Mouse (Mus musculus) lung, embryonic 15.5 days (tissue): ENCODE measurements around the gene Mrpl51. TPM values are rescaled to one million over a fixed set of nuclear protein-coding genes. Genes with fewer than 3 reads are reported as not detected.

ENCODE experiments used
- ATAC-seq: fragments of 200-750 bp; cut with Nextera tagmentation; 2 replicates; pipeline ENCODE4 v1.8.0; 2017; ENCODE audit warnings: moderate number of reproducible peaks, borderline replicate concordance; ENCODE audit not compliant: low FRiP score, low TSS enrichment; ENCODE audit errors: extremely low read depth
- H3K27ac ChIP-seq: fragments of 300-500 bp; sonication (generic); 2 replicates; pipeline ENCODE4 v1.5.1; 2015; ENCODE audit warnings: moderate library complexity, mild to moderate bottlenecking, inconsistent platforms
- H3K27me3 ChIP-seq: fragments of 300-500 bp; sonication (generic); 2 replicates; pipeline ENCODE4 v1.6.1; 2015; ENCODE audit warnings: inconsistent platforms
- H3K36me3 ChIP-seq: fragments of 300-500 bp; sonication (generic); 2 replicates; pipeline ENCODE4 v1.6.1; 2015; ENCODE audit warnings: inconsistent platforms
- H3K4me1 ChIP-seq: fragments of 300-500 bp; sonication (generic); 2 replicates; pipeline ENCODE4 v1.6.1; 2015; ENCODE audit warnings: inconsistent platforms
- H3K4me2 ChIP-seq: fragments of 300-500 bp; sonication (generic); 2 replicates; pipeline ENCODE4 v1.6.1; 2015; ENCODE audit warnings: inconsistent platforms, mild to moderate bottlenecking, moderate library complexity
- H3K4me3 ChIP-seq: fragments of 300-500 bp; sonication (generic); 2 replicates; pipeline ENCODE4 v1.5.1; 2015; ENCODE audit warnings: mild to moderate bottlenecking, inconsistent platforms
- H3K9ac ChIP-seq: fragments of 300-500 bp; sonication (generic); 2 replicates; pipeline ENCODE4 v1.6.1; 2015; ENCODE audit warnings: inconsistent platforms
- H3K9me3 ChIP-seq: fragments of 300-500 bp; sonication (generic); 2 replicates; pipeline ENCODE4 v1.6.1; 2016; ENCODE audit warnings: inconsistent platforms
- WGBS: fragments of 180-500 bp; shearing (Covaris S2); methylation state at CpG from one replicate; pipeline ENCODE4 v1.1.7; 2015; 5-methylcytosine and 5-hydroxymethylcytosine counted together
- polyA plus RNA-seq: library from polyadenylated mRNA; unstranded; fragments of >200 nt; fragmentation: Nextera tagmentation; extraction: Ambion mirVana; gene quantifications from 2 replicates; pipeline ENCODE4 v1.2.1, GENCODE M21; 2015

The Mrpl51 gene
- 208 and 224 TPM in 2 replicates for polyA plus RNA-seq

DNA sequence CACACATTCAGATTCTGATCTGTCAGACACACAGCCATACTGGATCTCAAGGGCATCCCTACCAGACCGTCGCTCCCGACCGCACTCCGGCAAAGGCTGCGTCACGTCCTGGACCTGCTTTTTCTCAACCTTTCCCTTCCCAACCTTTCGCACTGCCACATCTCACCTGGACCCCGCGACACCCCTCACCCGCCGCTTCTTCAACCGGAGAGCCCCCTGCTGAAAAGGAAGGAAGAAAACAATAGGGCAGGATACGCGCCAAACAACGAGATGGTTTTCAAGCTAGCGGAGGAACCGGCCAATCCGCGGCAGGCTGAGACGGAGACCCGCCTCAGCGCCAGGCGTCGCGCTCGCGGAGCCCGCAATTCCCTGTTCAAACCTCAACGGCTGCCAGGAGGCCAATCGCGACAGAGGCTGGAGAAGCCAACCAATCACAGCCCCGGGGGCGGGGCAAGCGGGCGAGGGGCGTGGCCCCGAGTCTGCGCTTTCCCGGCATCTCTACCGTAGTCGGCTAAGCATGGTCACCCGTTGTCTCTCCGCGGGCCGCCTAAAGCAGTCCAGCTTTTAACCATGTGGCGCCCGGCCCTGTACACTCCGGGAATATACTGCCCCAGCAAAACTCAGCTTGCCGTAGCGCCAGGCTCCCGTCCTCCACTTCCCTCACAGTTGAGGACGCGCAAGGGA lies at the start of gene Mrpl51, which contains the start of gene Ncapd2:
Gene Mrpl51 (plus strand): TSS at position 470 of the 684 bp plus-strand sequence.
Gene Ncapd2 (minus strand): TSS at position 370 of the 684 bp plus-strand sequence.
- under 1% methylated on average over 54 of the region's 54 CpGs for WGBS
- H3K9me3 ChIP-seq: no peaks in the 10 kb centered on the region
- H3K4me2 ChIP-seq: peak within 1 kb of the TSS; percentile 66
- H3K36me3 ChIP-seq: peaks cover 55% of the 10 kb centered on the region
- H3K27me3 ChIP-seq: no peaks in the 10 kb centered on the region
- H3K27ac ChIP-seq: peak within 1 kb of the TSS; percentile 99
- ATAC-seq: peak; percentile 97
- peak within 1 kb of the TSS; percentile 64 for H3K4me3 ChIP-seq
- peaks cover 22% of the 10 kb centered on the region for H3K4me1 ChIP-seq
- H3K9ac ChIP-seq: peak within 1 kb of the TSS; percentile 80

DNA sequence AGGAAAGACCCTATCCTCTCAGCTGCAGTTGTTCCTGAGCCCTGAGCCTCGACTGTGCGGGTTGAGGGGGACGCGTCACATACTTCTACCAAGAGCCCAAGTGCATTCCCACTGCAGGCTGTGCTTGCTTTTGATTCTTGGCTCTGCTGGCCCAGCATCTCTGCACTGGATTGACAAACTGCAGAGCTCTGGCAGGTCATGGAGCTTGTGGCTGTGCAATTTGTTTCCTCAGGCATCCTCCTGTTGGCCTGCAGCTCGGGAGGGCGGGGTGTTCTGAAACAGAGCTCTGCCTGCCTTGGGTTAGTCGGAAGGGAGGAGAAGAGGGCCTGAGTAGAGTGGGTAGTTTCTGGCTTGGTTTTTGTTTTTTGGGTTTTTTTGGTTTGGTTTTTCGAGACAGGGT lies 49.2 kb upstream of the Mrpl51 start:
- Histone ChIP-seq H3K9ac (no peak overlapping the region), H3K27me3 (no peaks in the 10 kb centered on the region), H3K4me1 (peaks cover 24% of the 10 kb centered on the region), H3K27ac (no peak overlapping the region), H3K4me2 (no peak overlapping the region), H3K9me3 (no peaks in the 10 kb centered on the region), H3K36me3 (peaks cover 62% of the 10 kb centered on the region), H3K4me3 (no peak overlapping the region)
- no peak for ATAC-seq
- WGBS: 94% methylated on average over 8 of the region's 8 CpGs

DNA sequence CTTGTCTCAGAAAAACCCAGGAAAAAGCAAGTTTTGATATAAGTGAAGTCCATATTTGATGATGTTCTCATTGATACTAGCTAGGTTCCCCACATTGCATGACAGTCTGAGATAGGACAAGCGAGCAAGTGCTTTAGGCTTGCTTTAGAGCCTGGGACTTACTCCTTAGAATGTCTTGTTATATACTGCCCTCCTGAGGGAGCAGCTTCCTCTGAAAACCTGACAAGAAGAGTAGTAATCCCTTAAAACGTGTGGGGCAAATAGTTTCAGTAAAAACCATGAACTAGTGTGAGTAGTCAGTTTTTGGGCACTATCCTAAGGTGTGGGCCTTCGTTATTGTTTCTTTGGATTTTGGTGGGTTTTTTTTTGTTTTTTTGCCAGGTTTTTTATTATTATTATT lies 48.5 kb upstream of the Mrpl51 start:
- H3K4me1 ChIP-seq: peaks cover 29% of the 10 kb centered on the region
- no peak for ATAC-seq
- no peak overlapping the region for H3K4me3 ChIP-seq
- H3K27ac ChIP-seq: no peak overlapping the region
- H3K9ac ChIP-seq: no peak overlapping the region
- H3K36me3 ChIP-seq: peaks cover 56% of the 10 kb centered on the region
- no peaks in the 10 kb centered on the region for H3K9me3 ChIP-seq
- whole genome bisulfite sequencing: 70% methylated on average over 3 of the region's 3 CpGs
- H3K4me2 ChIP-seq: no peak overlapping the region
- no peaks in the 10 kb centered on the region for H3K27me3 ChIP-seq

DNA sequence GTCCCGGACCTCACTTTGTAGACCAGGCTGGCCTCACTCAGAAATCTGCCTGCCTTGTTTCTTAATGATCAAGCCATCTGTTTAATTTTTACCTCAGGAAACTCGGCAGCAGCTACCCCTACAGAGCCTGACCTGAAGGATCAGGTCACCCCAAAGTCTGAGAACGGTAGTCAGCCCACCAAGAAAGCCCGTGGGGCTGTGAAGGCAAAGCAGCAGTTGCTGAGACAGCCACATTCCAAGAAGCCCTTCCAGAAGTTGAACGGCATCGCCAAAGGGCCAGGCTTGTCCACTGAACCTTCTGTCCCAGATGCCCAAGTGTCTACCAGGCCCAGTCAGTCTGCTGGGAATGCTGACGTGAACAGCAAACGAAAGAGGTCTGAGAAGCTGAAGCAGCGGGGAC lies 47.7 kb upstream of the Mrpl51 start:
- Histone ChIP-seq H3K27ac (no peak overlapping the region), H3K36me3 (peaks cover 49% of the 10 kb centered on the region)

DNA sequence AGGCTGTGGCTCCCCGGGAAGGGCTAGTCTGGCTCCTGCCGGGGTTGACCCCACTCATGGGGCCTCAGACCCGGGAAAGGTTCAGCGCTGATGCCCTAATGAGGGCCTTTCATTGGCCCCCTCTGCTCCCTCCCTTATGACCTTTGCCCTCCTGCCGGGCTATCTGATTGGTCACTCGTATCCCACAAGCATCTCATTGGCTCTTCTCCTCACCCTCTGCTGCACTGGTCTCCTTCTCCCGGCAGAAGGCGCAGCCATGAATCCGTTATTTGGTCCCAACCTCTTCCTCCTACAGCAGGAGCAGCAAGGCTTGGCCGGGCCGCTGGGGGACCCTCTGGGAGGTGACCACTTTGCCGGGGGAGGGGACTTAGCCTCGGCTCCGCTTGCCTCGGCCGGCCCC lies 46.6 kb upstream of the Mrpl51 start, which contains the start of gene Iffo1:
Gene Iffo1 (plus strand): TSS at position 241 of the 400 bp plus-strand sequence.
- H3K9ac ChIP-seq: peak within 1 kb of the TSS; percentile 60
- H3K27ac ChIP-seq: peak within 1 kb of the TSS; percentile 81
- WGBS: 1% methylated on average over 16 of the region's 16 CpGs
- peaks cover 38% of the 10 kb centered on the region for H3K36me3 ChIP-seq
- ATAC-seq: peak; percentile 91
- peak within 1 kb of the TSS; percentile 64 for H3K4me3 ChIP-seq
- H3K4me2 ChIP-seq: peak within 1 kb of the TSS; percentile 89
- H3K4me1 ChIP-seq: peaks cover 46% of the 10 kb centered on the region
- no peaks in the 10 kb centered on the region for H3K9me3 ChIP-seq
- no peaks in the 10 kb centered on the region for H3K27me3 ChIP-seq

More for the DNA sequence above, 47.7 kb upstream of the Mrpl51 start:
- Histone ChIP-seq H3K4me3 (no peak overlapping the region), H3K27me3 (no peaks in the 10 kb centered on the region), H3K4me1 (peaks cover 37% of the 10 kb centered on the region), H3K9me3 (no peaks in the 10 kb centered on the region), H3K4me2 (no peak overlapping the region), H3K9ac (no peak overlapping the region)
- no peak for ATAC-seq
- WGBS: 75% methylated on average over 9 of the region's 9 CpGs

DNA sequence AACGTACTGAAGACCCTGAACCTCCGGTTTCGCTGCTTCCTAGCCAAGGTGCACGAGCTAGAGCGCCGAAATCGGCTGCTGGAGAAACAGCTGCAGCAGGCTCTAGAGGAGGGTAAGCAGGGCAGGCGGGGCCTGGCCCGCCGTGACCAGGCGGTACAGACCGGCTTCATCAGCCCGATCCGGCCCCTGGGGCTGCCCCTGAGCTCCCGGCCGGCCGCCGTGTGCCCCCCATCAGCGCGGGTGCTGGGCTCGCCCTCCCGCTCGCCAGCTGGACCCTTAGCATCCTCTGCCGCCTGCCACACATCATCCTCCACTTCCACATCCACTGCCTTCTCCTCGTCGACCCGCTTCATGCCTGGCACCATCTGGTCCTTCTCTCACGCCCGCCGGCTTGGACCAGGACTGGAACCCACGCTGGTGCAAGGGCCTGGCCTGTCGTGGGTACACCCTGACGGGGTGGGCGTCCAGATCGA lies 46.1 kb upstream of the Mrpl51 start:
- Histone ChIP-seq H3K27ac (peak overlapping the region; percentile 81), H3K4me3 (peak overlapping the region; percentile 64), H3K27me3 (no peaks in the 10 kb centered on the region), H3K9ac (peak overlapping the region; percentile 60), H3K36me3 (peaks cover 33% of the 10 kb centered on the region), H3K9me3 (no peaks in the 10 kb centered on the region), H3K4me1 (peaks cover 46% of the 10 kb centered on the region), H3K4me2 (peak overlapping the region; percentile 89)
- peak; percentile 63 for ATAC-seq
- WGBS: 5% methylated on average over 35 of the region's 35 CpGs

DNA sequence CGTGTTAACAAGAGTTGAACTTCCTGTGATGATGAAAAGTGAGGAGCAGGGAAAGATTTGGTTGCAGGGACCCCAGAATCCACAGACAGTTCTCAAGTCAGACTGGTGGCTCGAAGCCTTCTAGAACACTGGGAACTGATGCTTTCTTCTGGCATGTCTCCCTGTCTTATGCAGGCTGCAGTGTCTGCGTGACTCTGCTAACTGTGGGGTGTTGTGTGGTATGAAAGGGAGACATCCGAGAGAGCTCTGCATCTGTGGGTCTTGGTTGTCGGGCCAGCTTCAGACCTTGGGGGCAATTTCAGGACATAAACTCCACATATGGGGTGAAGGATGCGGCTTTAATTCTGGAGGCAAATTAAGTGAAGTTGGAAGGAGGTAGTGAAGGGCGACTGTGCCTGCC lies 45.5 kb upstream of the Mrpl51 start:
- H3K4me3 ChIP-seq: peak overlapping the region; percentile 64
- ATAC-seq: no peak
- no peaks in the 10 kb centered on the region for H3K27me3 ChIP-seq
- 54% methylated on average over 7 of the region's 7 CpGs for WGBS
- no peaks in the 10 kb centered on the region for H3K9me3 ChIP-seq
- no peak overlapping the region for H3K27ac ChIP-seq
- peak overlapping the region; percentile 60; the same call in 1 of the 2 replicates for H3K9ac ChIP-seq
- H3K4me1 ChIP-seq: peaks cover 46% of the 10 kb centered on the region
- peak overlapping the region; percentile 89 for H3K4me2 ChIP-seq
- peaks cover 26% of the 10 kb centered on the region for H3K36me3 ChIP-seq

DNA sequence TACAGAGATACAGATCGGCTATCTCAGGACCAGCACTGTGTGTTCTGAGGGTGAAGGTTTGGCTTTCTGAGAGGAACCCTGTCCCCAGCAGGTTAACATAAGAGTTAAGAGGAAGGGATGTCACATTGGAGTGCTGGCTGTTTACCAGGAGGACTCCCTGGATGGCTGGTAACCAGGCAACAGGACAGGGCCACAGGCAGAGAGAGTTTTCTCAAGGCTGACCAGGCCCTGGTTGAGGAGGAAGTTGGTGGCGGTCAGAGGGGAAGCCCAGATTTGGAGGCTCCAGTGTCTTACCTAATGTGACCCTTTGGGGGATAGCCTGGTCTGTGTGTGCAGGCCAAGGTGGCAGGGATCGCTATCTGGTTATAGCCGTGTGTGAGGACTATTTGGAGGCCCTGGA lies 44.8 kb upstream of the Mrpl51 start:
- Histone ChIP-seq H3K4me1 (peaks cover 46% of the 10 kb centered on the region), H3K4me2 (peak overlapping the region; percentile 89), H3K9me3 (no peaks in the 10 kb centered on the region), H3K27ac (no peak overlapping the region), H3K4me3 (no peak overlapping the region), H3K9ac (no peak overlapping the region), H3K27me3 (no peaks in the 10 kb centered on the region), H3K36me3 (peaks cover 20% of the 10 kb centered on the region)
- WGBS: 75% methylated on average over 4 of the region's 4 CpGs
- ATAC-seq: no peak

DNA sequence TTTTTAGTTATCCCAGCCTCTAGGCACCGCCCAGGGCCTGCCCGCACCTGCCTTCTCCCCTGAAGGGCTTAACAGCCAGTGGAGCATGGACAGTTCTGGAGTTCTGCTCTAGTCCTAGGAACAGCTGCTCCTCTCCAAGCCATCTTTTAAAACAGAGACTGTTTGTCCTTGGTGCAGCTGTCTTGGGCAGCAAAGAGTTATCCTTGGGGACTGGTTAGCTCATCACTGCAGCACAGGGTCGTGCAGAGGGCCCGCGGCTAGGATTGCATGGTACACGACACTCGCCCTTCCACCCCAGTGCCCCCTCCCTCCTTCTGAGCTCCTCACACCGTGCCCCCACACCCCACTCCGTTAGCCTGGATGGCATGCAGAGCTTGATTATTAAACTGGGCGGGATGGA lies 44.3 kb upstream of the Mrpl51 start:
- Histone ChIP-seq H3K4me2 (no peak overlapping the region; the same call in 1 of the 2 replicates), H3K27me3 (no peaks in the 10 kb centered on the region), H3K27ac (no peak overlapping the region), H3K9me3 (no peaks in the 10 kb centered on the region), H3K4me1 (peaks cover 46% of the 10 kb centered on the region), H3K4me3 (no peak overlapping the region), H3K9ac (no peak overlapping the region), H3K36me3 (peaks cover 15% of the 10 kb centered on the region)
- ATAC-seq: no peak
- WGBS: 56% methylated on average over 10 of the region's 10 CpGs

DNA sequence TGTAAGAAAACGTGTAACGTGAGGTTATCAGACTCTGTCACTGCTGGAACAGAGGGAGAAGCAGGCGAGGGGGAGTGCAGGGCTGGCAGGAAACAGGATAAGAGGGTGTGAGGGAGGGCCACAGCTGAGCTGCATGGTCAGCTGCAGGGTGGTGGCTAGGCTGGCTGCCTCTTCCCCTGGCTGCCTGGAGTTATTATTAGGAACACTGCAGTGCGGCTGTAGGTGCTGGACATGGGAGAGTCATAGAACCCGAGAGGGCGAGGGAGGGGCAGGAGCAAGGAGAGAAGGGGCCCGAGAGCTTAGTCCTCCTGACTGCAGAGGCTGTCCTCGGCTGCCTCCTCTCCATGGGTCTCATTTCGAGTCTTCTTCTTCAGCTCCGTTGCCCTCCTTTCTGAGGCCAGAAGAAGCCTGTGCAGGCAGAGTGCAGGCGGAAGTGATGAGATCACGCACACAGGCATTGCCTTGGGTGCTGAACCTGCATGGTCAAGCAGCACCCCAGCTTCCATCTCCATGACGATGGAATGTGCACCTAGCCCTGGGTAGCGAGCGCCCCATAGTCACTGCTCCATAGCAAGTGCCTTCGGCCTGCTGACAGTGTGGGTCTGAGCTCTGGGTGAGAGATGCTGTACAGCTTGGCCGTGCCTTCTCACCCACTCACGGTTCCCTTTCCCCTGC lies 43.2 kb upstream of the Mrpl51 start:
- Histone ChIP-seq H3K4me2 (peak overlapping the region; percentile 16; the same call in 1 of the 2 replicates), H3K27me3 (no peaks in the 10 kb centered on the region), H3K9me3 (no peaks in the 10 kb centered on the region), H3K9ac (no peak overlapping the region), H3K27ac (peak overlapping the region; percentile 61), H3K4me1 (peaks cover 46% of the 10 kb centered on the region), H3K36me3 (peaks cover 18% of the 10 kb centered on the region; the same call in 1 of the 2 replicates), H3K4me3 (no peak overlapping the region)
- ATAC-seq: no peak
- WGBS: 52% methylated on average over 18 of the region's 18 CpGs

DNA sequence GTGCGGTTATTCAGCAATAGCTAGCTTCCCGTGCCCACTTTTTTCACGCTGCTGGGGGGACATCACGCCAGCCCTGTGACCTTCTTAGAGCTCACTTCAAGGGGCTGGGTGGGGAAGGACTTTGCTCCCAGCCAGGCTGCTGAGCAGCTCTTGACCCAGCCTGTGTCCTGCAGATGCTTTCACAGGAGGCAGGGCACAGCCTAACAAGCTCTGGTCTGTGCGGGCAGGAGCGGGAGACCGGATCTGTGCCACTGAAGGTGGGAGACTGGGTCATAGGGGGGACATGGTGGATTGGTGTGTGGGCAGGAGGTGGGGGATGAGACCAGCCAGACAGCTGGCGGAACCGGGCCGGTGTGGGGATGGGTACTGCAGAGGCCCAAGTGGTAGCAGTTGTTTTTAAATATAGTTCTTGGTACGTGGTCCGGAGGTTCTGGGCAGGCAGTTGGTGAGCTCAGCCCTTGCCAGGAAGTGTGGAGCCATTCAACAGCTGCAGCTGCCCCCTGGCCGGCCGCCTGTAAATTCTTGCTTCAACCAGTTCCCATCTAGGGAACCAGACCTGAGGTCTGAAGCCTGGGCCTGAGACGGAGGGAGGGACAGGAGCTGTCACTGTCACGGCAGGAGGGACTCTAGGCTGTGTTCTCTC lies 42.6 kb upstream of the Mrpl51 start:
- H3K27ac ChIP-seq: peak overlapping the region; percentile 55; the same call in 1 of the 2 replicates
- 66% methylated on average over 16 of the region's 16 CpGs for WGBS
- H3K9ac ChIP-seq: no peak overlapping the region
- no peaks in the 10 kb centered on the region for H3K9me3 ChIP-seq
- H3K27me3 ChIP-seq: no peaks in the 10 kb centered on the region
- H3K4me2 ChIP-seq: no peak overlapping the region
- peaks cover 46% of the 10 kb centered on the region for H3K4me1 ChIP-seq
- 0 out of 2 replicates have a peak, but pooled peaks cover 11% of the 10 kb centered on the region for H3K36me3 ChIP-seq
- no peak overlapping the region for H3K4me3 ChIP-seq
- no peak for ATAC-seq
